Mouse (Mus musculus) megakaryocyte progenitor cell, adult 5-6 weeks (primary cell): Measurements from ENCODE around the gene Ubxn1. TPM values are rescaled to one million over a fixed set of nuclear protein-coding genes. Genes with fewer than 3 reads are reported as not detected.
"Not testable (repeated sequence)": the region's sequence is repeated elsewhere in the genome, so short reads cannot be mapped to it uniquely, and the experiment has no call there.

Experiments used
- ATAC-seq: replicated peaks from 2 replicates; pipeline ENCODE4 v1.8.0; 2016; ENCODE audit warnings: mild to moderate bottlenecking, moderate TSS enrichment, inconsistent platforms; ENCODE audit not compliant: poor library complexity
- total RNA-seq, 2 experiments: library from RNA; stranded (forward) in 1 of 2; stranded (reverse) in 1 of 2; fragments of 157-497, 149-512 nt in 1 of 2; fragments of 200-1000 nt in 1 of 2; gene quantifications; 2 replicates each; pipeline versions ENCODE4 v1.2.3 to v1.2.4; 2015 to 2017

The Ubxn1 gene
- 60.6 and 77.0 TPM in 2 replicates for total RNA-seq (2015)
- total RNA-seq (2017), result 159 and 168 TPM in 2 replicates

GRCm38 (mm10) chr19:8871267-8872186 is at the start of gene Ubxn1:
Ubxn1 (plus strand) TSS chr19:8871496.
- peak; percentile 99 for ATAC-seq

- no peak for ATAC-seq
These were observed 48.6 kb upstream of the Ubxn1 start for GRCm38 (mm10) chr19:8822696-8823095.

GRCm38 (mm10) chr19:8829660-8830059 is 41.6 kb upstream of the Ubxn1 start, which contains the start of gene AC129217.1:
AC129217.1 (plus strand) TSS chr19:8829773.
- ATAC-seq, result peak; percentile 94

GRCm38 (mm10) chr19:8830664-8831063 is 40.6 kb upstream of the Ubxn1 start:
- no peak for ATAC-seq

GRCm38 (mm10) chr19:8831262-8831661 is 40.0 kb upstream of the Ubxn1 start:
- ATAC-seq, result 0 out of 2 replicates have a peak, but pooled peaks have one; percentile 27

- ATAC-seq, result no peak
These were observed 38.3 kb upstream of the Ubxn1 start for GRCm38 (mm10) chr19:8832971-8833370.

- ATAC-seq, result not testable (repeated sequence)
These were observed 35.0 kb upstream of the Ubxn1 start for GRCm38 (mm10) chr19:8836327-8836726.

GRCm38 (mm10) chr19:8837251-8837791 is 34.0 kb upstream of the Ubxn1 start, which contains the start of gene Bscl2:
Bscl2 (plus strand) TSS chr19:8837467.
- ATAC-seq, result peak; percentile 83

- peak; percentile 5; the same call in 1 of the 2 replicates for ATAC-seq
These were observed 33.1 kb upstream of the Ubxn1 start for GRCm38 (mm10) chr19:8838041-8838730.

- ATAC-seq, result no peak
These were observed 32.0 kb upstream of the Ubxn1 start, which contains the start of gene Gng3 for GRCm38 (mm10) chr19:8839103-8839907. Gng3 (minus strand) TSS chr19:8839194.

- ATAC-seq, result peak; percentile 56
These were observed 31.1 kb upstream of the Ubxn1 start for GRCm38 (mm10) chr19:8839908-8840791.

- ATAC-seq, result no peak
These were observed 30.3 kb upstream of the Ubxn1 start for GRCm38 (mm10) chr19:8841012-8841411.

- no peak for ATAC-seq
These were observed 28.3 kb upstream of the Ubxn1 start for GRCm38 (mm10) chr19:8842961-8843360.

- ATAC-seq, result peak; percentile 66
These were observed 26.7 kb upstream of the Ubxn1 start for GRCm38 (mm10) chr19:8844371-8845129.

- ATAC-seq, result no peak
These were observed 22.9 kb upstream of the Ubxn1 start for GRCm38 (mm10) chr19:8848356-8848755.

- no peak for ATAC-seq
These were observed 20.8 kb upstream of the Ubxn1 start, which contains the start of gene Lrrn4cl for GRCm38 (mm10) chr19:8850402-8850901. Lrrn4cl (plus strand) TSS chr19:8850768.

- no peak for ATAC-seq
These were observed 19.7 kb upstream of the Ubxn1 start for GRCm38 (mm10) chr19:8851639-8852038.

- no peak for ATAC-seq
These were observed 18.9 kb upstream of the Ubxn1 start for GRCm38 (mm10) chr19:8852236-8852928.
